Mouse (Mus musculus): Measurements from ENCODE around the gene Gm10428.
"Not testable (repeated sequence)": the region's sequence is repeated elsewhere in the genome, so short reads cannot be mapped to it uniquely, and the experiment has no call there.

Gene Gm10428

GRCm38 (mm10) chr11:62752780-62753179, at the start of gene Gm10428:
Gene Gm10428, plus strand, starts transcription at chr11:62753100.
- peak; percentile 51 for DNase-seq (ENCODE audit: low read depth)

GRCm38 (mm10) chr11:62706141-62706540, 46.8 kb upstream of the Gm10428 start:
- no peak for DNase-seq (ENCODE audit: low read depth)

GRCm38 (mm10) chr11:62708252-62708651, 44.6 kb upstream of the Gm10428 start:
- no peak for DNase-seq (ENCODE audit: low read depth)

- no peak for DNase-seq (ENCODE audit: low read depth)
Measured at GRCm38 (mm10) chr11:62710657-62711056, 42.2 kb upstream of the Gm10428 start.

GRCm38 (mm10) chr11:62728276-62728675, 24.6 kb upstream of the Gm10428 start:
- DNase-seq (ENCODE audit: low read depth), result no peak

- peak; percentile 90 for DNase-seq (ENCODE audit: low read depth)
Measured at GRCm38 (mm10) chr11:62731311-62732021, 21.4 kb upstream of the Gm10428 start, which contains the start of gene Zfp287. Gene Zfp287, minus strand, starts transcription at chr11:62731905.

GRCm38 (mm10) chr11:62732022-62732387, 20.9 kb upstream of the Gm10428 start:
- DNase-seq (ENCODE audit: low read depth), result no peak

- DNase-seq (ENCODE audit: low read depth), result no peak
Measured at GRCm38 (mm10) chr11:62732665-62733064, 20.2 kb upstream of the Gm10428 start.

GRCm38 (mm10) chr11:62741186-62741585, 11.7 kb upstream of the Gm10428 start:
- peak; percentile 46 for DNase-seq (ENCODE audit: low read depth)

GRCm38 (mm10) chr11:62742261-62742957, 10.5 kb upstream of the Gm10428 start:
- DNase-seq (ENCODE audit: low read depth), result no peak

GRCm38 (mm10) chr11:62744103-62744502, 8.8 kb upstream of the Gm10428 start:
- DNase-seq (ENCODE audit: low read depth), result peak; percentile 86

GRCm38 (mm10) chr11:62746001-62746533, 6.8 kb upstream of the Gm10428 start:
- peak; percentile 61 for DNase-seq (ENCODE audit: low read depth)

- no peak for DNase-seq (ENCODE audit: low read depth)
Measured at GRCm38 (mm10) chr11:62747227-62747626, 5.7 kb upstream of the Gm10428 start.

- no peak for DNase-seq (ENCODE audit: low read depth)
Measured at GRCm38 (mm10) chr11:62748062-62748461, 4.8 kb upstream of the Gm10428 start.

GRCm38 (mm10) chr11:62749445-62749844, 3.5 kb upstream of the Gm10428 start:
- not testable (repeated sequence) for DNase-seq (ENCODE audit: low read depth)

GRCm38 (mm10) chr11:62752191-62752590, 709 bp upstream of the Gm10428 start:
- peak; percentile 67 for DNase-seq (ENCODE audit: low read depth)

GRCm38 (mm10) chr11:62756456-62757142, 3.7 kb downstream of the Gm10428 start:
- peak; percentile 85 for DNase-seq (ENCODE audit: low read depth)

- no peak for DNase-seq (ENCODE audit: low read depth)
Measured at GRCm38 (mm10) chr11:62757143-62757507, 4.2 kb downstream of the Gm10428 start.

- DNase-seq (ENCODE audit: low read depth), result no peak
Measured at GRCm38 (mm10) chr11:62757906-62758305, 5.0 kb downstream of the Gm10428 start.

- no peak for DNase-seq (ENCODE audit: low read depth)
Measured at GRCm38 (mm10) chr11:62758491-62758890, 5.6 kb downstream of the Gm10428 start.

- no peak for DNase-seq (ENCODE audit: low read depth)
Measured at GRCm38 (mm10) chr11:62760755-62761457, 8.0 kb downstream of the Gm10428 start.

- no peak for DNase-seq (ENCODE audit: low read depth)
Measured at GRCm38 (mm10) chr11:62776510-62776909, 23.6 kb downstream of the Gm10428 start.
